Mouse (Mus musculus) CD4-positive, CD25-positive, alpha-beta regulatory T cell, adult 4 months (primary cell): ENCODE results near the gene Vipas39. TPM values are rescaled to one million over a fixed set of nuclear protein-coding genes. Genes with fewer than 3 reads are reported as not detected.
"Not testable (repeated sequence)": the region's sequence is repeated elsewhere in the genome, so short reads cannot be mapped to it uniquely, and the experiment has no call there.

Experiments used
- ATAC-seq: one replicate; pipeline ENCODE4 v1.8.0; 2017
- polyA plus RNA-seq, 2 experiments: library from polyadenylated mRNA; unstranded; fragments of 100-300 nt; shearing (Covaris generic); gene quantifications; one replicate each; pipeline ENCODE4 v1.2.1; 2017

Gene Vipas39
- polyA plus RNA-seq, 2 experiments from 2014 or later: 42.1 to 55.2 TPM

- peak; percentile 4 for ATAC-seq
Observed at GRCm38 (mm10) chr12:87266827-87267603, 959 bp upstream of the Vipas39 start.

- no peak for ATAC-seq
Observed at GRCm38 (mm10) chr12:87265444-87265843, 612 bp downstream of the Vipas39 start.

- ATAC-seq: no peak
Observed at GRCm38 (mm10) chr12:87260562-87260961, 5.5 kb downstream of the Vipas39 start.

- no peak for ATAC-seq
Observed at GRCm38 (mm10) chr12:87256629-87257028, 9.4 kb downstream of the Vipas39 start.

GRCm38 (mm10) chr12:87253878-87254277, 12.2 kb downstream of the Vipas39 start:
- ATAC-seq: no peak

GRCm38 (mm10) chr12:87250161-87250560, 15.9 kb downstream of the Vipas39 start:
- no peak for ATAC-seq

GRCm38 (mm10) chr12:87238632-87239031, 27.4 kb downstream of the Vipas39 start, which contains the start of gene Noxred1:
Noxred1 (minus strand) TSS chr12:87238732.
- ATAC-seq: no peak

GRCm38 (mm10) chr12:87236882-87237483, 29.1 kb downstream of the Vipas39 start:
- ATAC-seq: peak; percentile 72

- no peak for ATAC-seq
Observed at GRCm38 (mm10) chr12:87230379-87230895, 35.6 kb downstream of the Vipas39 start.

- ATAC-seq: no peak
Observed at GRCm38 (mm10) chr12:87229633-87230032, 36.4 kb downstream of the Vipas39 start.

- ATAC-seq: no peak
Observed at GRCm38 (mm10) chr12:87226801-87227200, 39.3 kb downstream of the Vipas39 start.

- no peak for ATAC-seq
Observed at GRCm38 (mm10) chr12:87224950-87225349, 41.1 kb downstream of the Vipas39 start.

- ATAC-seq: no peak
Observed at GRCm38 (mm10) chr12:87219362-87219761, 46.7 kb downstream of the Vipas39 start.

GRCm38 (mm10) chr12:87217596-87217995, 48.5 kb downstream of the Vipas39 start:
- ATAC-seq: no peak

- ATAC-seq: no peak
Observed at GRCm38 (mm10) chr12:87216053-87216452, 50.0 kb downstream of the Vipas39 start.

GRCm38 (mm10) chr12:87212844-87213606, 53.0 kb downstream of the Vipas39 start:
- ATAC-seq: no peak

GRCm38 (mm10) chr12:87205789-87206188, 60.3 kb downstream of the Vipas39 start:
- not testable (repeated sequence) for ATAC-seq

- ATAC-seq: no peak
Observed at GRCm38 (mm10) chr12:87201694-87202093, 64.4 kb downstream of the Vipas39 start.

GRCm38 (mm10) chr12:87199973-87200586, 66.0 kb downstream of the Vipas39 start, which contains the start of gene Tmed8:
Tmed8 (minus strand) TSS chr12:87200454.
- ATAC-seq: peak; percentile 89

- peak; percentile 48 for ATAC-seq
Observed at GRCm38 (mm10) chr12:87199206-87199972, 66.7 kb downstream of the Vipas39 start, which contains the start of gene Samd15. Samd15 (plus strand) TSS chr12:87199723.

GRCm38 (mm10) chr12:87198792-87199191, 67.3 kb downstream of the Vipas39 start:
- ATAC-seq: no peak

- no peak for ATAC-seq
Observed at GRCm38 (mm10) chr12:87196310-87196709, 69.7 kb downstream of the Vipas39 start.
